Mouse (Mus musculus): ENCODE results near the gene Rbm46.

DNA sequence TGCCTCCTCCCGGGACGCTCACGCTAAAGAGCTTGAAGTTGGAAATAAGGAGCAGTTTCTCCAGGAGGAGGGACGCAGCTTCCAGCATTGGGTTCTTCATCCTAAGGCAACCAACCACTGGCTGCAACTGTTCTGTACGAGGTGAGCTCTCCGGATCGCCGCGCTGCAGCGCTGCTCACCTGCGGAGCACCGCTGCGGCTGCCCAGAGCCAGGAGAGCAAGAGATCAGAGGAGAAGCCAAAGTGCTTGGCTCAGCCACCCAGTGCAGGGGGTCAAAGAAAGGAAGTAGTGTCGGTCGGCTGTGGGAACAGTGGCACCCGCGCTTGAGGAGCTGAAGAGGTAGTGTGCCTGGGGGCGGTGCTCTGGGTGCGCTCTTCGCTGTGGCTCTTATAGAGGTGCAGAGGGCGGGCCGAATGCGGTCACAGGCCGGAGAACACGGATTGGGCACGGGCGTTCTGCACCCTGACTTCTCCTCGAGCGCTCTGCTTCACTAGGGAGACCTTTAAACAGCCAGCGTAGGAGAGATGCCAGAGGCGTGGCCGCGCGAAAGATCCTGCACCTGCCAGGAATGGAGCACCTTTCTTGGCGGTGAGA lies 27.4 kb upstream of the Rbm46 start, which contains the start of gene Lrat:
- no peak for TF ChIP-seq CTCF (IDR thresholded peaks at IDR 0.05; ENCODE audit: low read depth)
- TF ChIP-seq EP300 (optimal IDR thresholded peaks at IDR 0.05): no peak
